Mouse (Mus musculus) liver, embryonic 16.5 days (tissue): ENCODE measurements around the gene Cyp26b1. TPM values are rescaled to one million over a fixed set of nuclear protein-coding genes. Genes with fewer than 3 reads are reported as not detected.

Experiments
- ATAC-seq: fragments of 200-750 bp; cut with Nextera tagmentation; 2 replicates; pipeline ENCODE4 v1.8.0; 2017; ENCODE audit warnings: low read depth, mild to moderate bottlenecking, moderate number of reproducible peaks, moderate library complexity
- H3K27ac ChIP-seq: fragments of 300-500 bp; sonication (generic); 2 replicates; pipeline ENCODE4 v1.5.1; 2014; ENCODE audit warnings: mild to moderate bottlenecking, low read length
- H3K27me3 ChIP-seq: fragments of 300-500 bp; sonication (generic); 2 replicates; pipeline ENCODE4 v1.6.1; 2014; ENCODE audit warnings: low read depth, low read length, mixed read lengths; ENCODE audit not compliant: control insufficient read depth, insufficient read depth
- H3K36me3 ChIP-seq: fragments of 300-500 bp; sonication (generic); 2 replicates; pipeline ENCODE4 v1.6.1; 2014; ENCODE audit warnings: mild to moderate bottlenecking; ENCODE audit not compliant: control insufficient read depth, insufficient read depth
- H3K4me1 ChIP-seq: fragments of 300-500 bp; sonication (generic); 2 replicates; pipeline ENCODE4 v1.6.1; 2014; ENCODE audit warnings: low read depth, low read length, mixed read lengths; ENCODE audit not compliant: control insufficient read depth
- H3K4me2 ChIP-seq: fragments of 300-500 bp; sonication (generic); 2 replicates; pipeline ENCODE4 v1.6.1; 2014; ENCODE audit warnings: low read depth, low read length, mixed read lengths
- H3K4me3 ChIP-seq: fragments of 300-500 bp; sonication (generic); 2 replicates; pipeline ENCODE4 v1.5.1; 2014; ENCODE audit warnings: low read depth, mild to moderate bottlenecking, low read length
- H3K9ac ChIP-seq: fragments of 300-500 bp; sonication (generic); 2 replicates; pipeline ENCODE4 v1.6.1; 2014; ENCODE audit warnings: low read depth, low read length
- H3K9me3 ChIP-seq: fragments of 300-500 bp; sonication (generic); replicated peaks from 2 replicates; pipeline ENCODE4 v1.6.1; 2016; ENCODE audit warnings: low read length; ENCODE audit not compliant: control insufficient read depth
- WGBS: fragments of 180-500 bp; shearing (Covaris S2); extraction: QIAGEN DNeasy Blood & Tissue Kit; methylation state at CpG from one replicate; pipeline ENCODE4 v1.1.7; 2014; ENCODE audit not compliant: insufficient replicate concordance; 5-methylcytosine and 5-hydroxymethylcytosine counted together
- polyA plus RNA-seq: library from polyadenylated mRNA; unstranded; fragments of >200 nt; fragmentation: Nextera tagmentation; extraction: Ambion mirVana; gene quantifications from 2 replicates; pipeline ENCODE4 v1.2.1, GENCODE M21; 2015

Cyp26b1 gene
- polyA plus RNA-seq, 1 experiment from 2014 or later, result 0.17 TPM

GRCm38 (mm10) chr6:84583841-84584782 is 9.6 kb downstream of the Cyp26b1 start:
- no peak for ATAC-seq

GRCm38 (mm10) chr6:84583371-84583770 is 10.3 kb downstream of the Cyp26b1 start:
- WGBS, result under 1% methylated on average over 26 of the region's 26 CpGs
- Histone ChIP-seq H3K27me3 (peaks cover 70% of the 10 kb centered on the region), H3K4me2 (peak overlapping the region; percentile 35), H3K9me3 (no peaks in the 10 kb centered on the region), H3K27ac (no peak overlapping the region), H3K4me1 (peaks cover 9% of the 10 kb centered on the region), H3K36me3 (no peaks in the 10 kb centered on the region), H3K4me3 (peak overlapping the region; percentile 30), H3K9ac (no peak overlapping the region)
- ATAC-seq, result 0 out of 2 replicates have a peak, but pooled peaks have one; percentile 17

More at GRCm38 (mm10) chr6:84583841-84584782, 9.6 kb downstream of the Cyp26b1 start:
- H3K4me3 ChIP-seq, result peak overlapping the region; percentile 30
- H3K36me3 ChIP-seq, result no peaks in the 10 kb centered on the region
- H3K9ac ChIP-seq, result no peak overlapping the region
- peak overlapping the region; percentile 35 for H3K4me2 ChIP-seq
- no peak overlapping the region for H3K27ac ChIP-seq
- peaks cover 9% of the 10 kb centered on the region for H3K4me1 ChIP-seq
- H3K27me3 ChIP-seq, result peaks cover 77% of the 10 kb centered on the region
- no peaks in the 10 kb centered on the region for H3K9me3 ChIP-seq
- 2% methylated on average over 48 of the region's 48 CpGs for WGBS

GRCm38 (mm10) chr6:84582826-84583225 is 10.9 kb downstream of the Cyp26b1 start:
- Histone ChIP-seq H3K27me3 (peaks cover 64% of the 10 kb centered on the region), H3K9ac (no peak overlapping the region), H3K4me2 (peak overlapping the region; percentile 35; the same call in 1 of the 2 replicates), H3K27ac (no peak overlapping the region), H3K4me3 (no peak overlapping the region), H3K36me3 (no peaks in the 10 kb centered on the region), H3K9me3 (no peaks in the 10 kb centered on the region), H3K4me1 (peaks cover 7% of the 10 kb centered on the region)
- WGBS, result 34% methylated on average over 5 of the region's 5 CpGs
- no peak for ATAC-seq

- peaks cover 55% of the 10 kb centered on the region for H3K27me3 ChIP-seq
- 46% methylated on average over 9 of the region's 9 CpGs for WGBS
- no peak for ATAC-seq
- H3K4me3 ChIP-seq, result no peak overlapping the region
- no peaks in the 10 kb centered on the region for H3K9me3 ChIP-seq
- no peaks in the 10 kb centered on the region for H3K36me3 ChIP-seq
- peaks cover 6% of the 10 kb centered on the region for H3K4me1 ChIP-seq
- no peak overlapping the region for H3K4me2 ChIP-seq
- H3K27ac ChIP-seq, result no peak overlapping the region
- H3K9ac ChIP-seq, result no peak overlapping the region
Observed at GRCm38 (mm10) chr6:84581833-84582445, 11.8 kb downstream of the Cyp26b1 start.

- Histone ChIP-seq H3K27me3 (peaks cover 48% of the 10 kb centered on the region), H3K9ac (no peak overlapping the region), H3K4me3 (no peak overlapping the region), H3K27ac (no peak overlapping the region), H3K4me1 (peaks cover 6% of the 10 kb centered on the region), H3K36me3 (no peaks in the 10 kb centered on the region), H3K4me2 (no peak overlapping the region), H3K9me3 (no peaks in the 10 kb centered on the region)
- WGBS, result 65% methylated on average over 6 of the region's 6 CpGs
- no peak for ATAC-seq
Observed at GRCm38 (mm10) chr6:84580979-84581832, 12.5 kb downstream of the Cyp26b1 start.

GRCm38 (mm10) chr6:84579508-84579907 is 14.2 kb downstream of the Cyp26b1 start:
- Histone ChIP-seq H3K36me3 (no peaks in the 10 kb centered on the region), H3K9me3 (no peaks in the 10 kb centered on the region), H3K4me3 (no peak overlapping the region), H3K27ac (no peak overlapping the region), H3K4me2 (no peak overlapping the region), H3K9ac (no peak overlapping the region), H3K27me3 (peaks cover 31% of the 10 kb centered on the region), H3K4me1 (peaks cover 6% of the 10 kb centered on the region)
- ATAC-seq, result no peak
- 50% methylated on average over 8 of the region's 8 CpGs for WGBS

GRCm38 (mm10) chr6:84578928-84579327 is 14.8 kb downstream of the Cyp26b1 start:
- no peaks in the 10 kb centered on the region for H3K36me3 ChIP-seq
- H3K27ac ChIP-seq, result no peak overlapping the region
- no peak overlapping the region for H3K9ac ChIP-seq
- H3K4me3 ChIP-seq, result no peak overlapping the region
- no peak for ATAC-seq
- peaks cover 6% of the 10 kb centered on the region for H3K4me1 ChIP-seq
- no peak overlapping the region for H3K4me2 ChIP-seq
- no peaks in the 10 kb centered on the region for H3K9me3 ChIP-seq
- peaks cover 25% of the 10 kb centered on the region for H3K27me3 ChIP-seq
- 4% methylated on average over 5 of the region's 5 CpGs for WGBS

- Histone ChIP-seq H3K27ac (no peak overlapping the region), H3K9ac (no peak overlapping the region), H3K36me3 (no peaks in the 10 kb centered on the region), H3K4me2 (no peak overlapping the region), H3K4me3 (no peak overlapping the region), H3K4me1 (no peaks in the 10 kb centered on the region), H3K9me3 (no peaks in the 10 kb centered on the region), H3K27me3 (peaks cover 15% of the 10 kb centered on the region)
- ATAC-seq, result no peak
- WGBS, result 55% methylated on average over 4 of the region's 4 CpGs
Observed at GRCm38 (mm10) chr6:84577898-84578297, 15.8 kb downstream of the Cyp26b1 start.
